Mouse (Mus musculus): ENCODE results near the gene Mob3b.

- TF ChIP-seq POLR2A (IDR thresholded peaks at IDR 0.05; ENCODE audit: extremely low read depth, insufficient read depth, low read length) (no peak), CTCF (IDR thresholded peaks at IDR 0.05; ENCODE audit: low read depth, low read length) (no peak)
These were observed 46.4 kb upstream of the Mob3b start for GRCm38 (mm10) chr4:35203724-35204123.

Data from liver, adult 2 months (tissue).